Mouse (Mus musculus) embryonic facial prominence, embryonic 14.5 days (tissue): Measurements from ENCODE around the gene Foxf2. TPM values are rescaled to one million over a fixed set of nuclear protein-coding genes. Genes with fewer than 3 reads are reported as not detected.

ENCODE experiments used
- ATAC-seq: fragments of 200-750 bp; cut with Nextera tagmentation; 2 replicates; pipeline ENCODE4 v1.8.0; 2017; ENCODE audit warnings: low read depth, moderate number of reproducible peaks, moderate TSS enrichment
- DNase-seq: peaks from one replicate; pipeline ENCODE4 v3.0.0-alpha.2; 2015; ENCODE audit warnings: low spot score
- H3K27ac ChIP-seq: fragments of 300-500 bp; sonication (generic); replicated peaks from 2 replicates; pipeline ENCODE4 v1.5.1; 2014; ENCODE audit warnings: low read depth, mild to moderate bottlenecking, low read length, moderate library complexity
- H3K27me3 ChIP-seq: fragments of 300-500 bp; sonication (generic); replicated peaks from 2 replicates; pipeline ENCODE4 v1.6.1; 2014; ENCODE audit warnings: low read length; ENCODE audit not compliant: control insufficient read depth, insufficient read depth
- H3K36me3 ChIP-seq: fragments of 300-500 bp; sonication (generic); 2 replicates; pipeline ENCODE4 v1.6.1; 2014; ENCODE audit warnings: low read length, mixed read lengths; ENCODE audit not compliant: control insufficient read depth, insufficient read depth
- H3K4me1 ChIP-seq: fragments of 300-500 bp; sonication (generic); 2 replicates; pipeline ENCODE4 v1.6.1; 2014; ENCODE audit warnings: antibody characterized with exemption, low read length; ENCODE audit not compliant: control insufficient read depth, insufficient read depth
- H3K4me2 ChIP-seq: fragments of 300-500 bp; sonication (generic); 2 replicates; pipeline ENCODE4 v1.6.1; 2014; ENCODE audit warnings: low read depth, mild to moderate bottlenecking, low read length, moderate library complexity, mixed read lengths
- H3K4me3 ChIP-seq: fragments of 300-500 bp; sonication (generic); 2 replicates; pipeline ENCODE4 v1.5.1; 2014; ENCODE audit warnings: low read depth, mild to moderate bottlenecking, low read length
- H3K9ac ChIP-seq: fragments of 300-500 bp; sonication (generic); 2 replicates; pipeline ENCODE4 v1.6.1; 2014; ENCODE audit warnings: low read depth, mild to moderate bottlenecking, low read length, moderate library complexity, mixed read lengths
- H3K9me3 ChIP-seq: fragments of 300-500 bp; sonication (generic); 2 replicates; pipeline ENCODE4 v1.6.1; 2016; ENCODE audit warnings: low read length; ENCODE audit not compliant: control insufficient read depth
- WGBS: fragments of 180-500 bp; shearing (Covaris S2); extraction: QIAGEN DNeasy Blood & Tissue Kit; methylation state at CpG from one replicate; pipeline ENCODE4 v1.1.7; 2014; 5-methylcytosine and 5-hydroxymethylcytosine counted together
- polyA plus RNA-seq: library from polyadenylated mRNA; unstranded; fragments of >200 nt; fragmentation: Nextera tagmentation; extraction: Ambion mirVana; gene quantifications from 2 replicates; pipeline ENCODE4 v1.2.1, GENCODE M21; 2014

Foxf2 gene
- polyA plus RNA-seq, 1 experiment from 2014 or later: 5.1 TPM

DNA sequence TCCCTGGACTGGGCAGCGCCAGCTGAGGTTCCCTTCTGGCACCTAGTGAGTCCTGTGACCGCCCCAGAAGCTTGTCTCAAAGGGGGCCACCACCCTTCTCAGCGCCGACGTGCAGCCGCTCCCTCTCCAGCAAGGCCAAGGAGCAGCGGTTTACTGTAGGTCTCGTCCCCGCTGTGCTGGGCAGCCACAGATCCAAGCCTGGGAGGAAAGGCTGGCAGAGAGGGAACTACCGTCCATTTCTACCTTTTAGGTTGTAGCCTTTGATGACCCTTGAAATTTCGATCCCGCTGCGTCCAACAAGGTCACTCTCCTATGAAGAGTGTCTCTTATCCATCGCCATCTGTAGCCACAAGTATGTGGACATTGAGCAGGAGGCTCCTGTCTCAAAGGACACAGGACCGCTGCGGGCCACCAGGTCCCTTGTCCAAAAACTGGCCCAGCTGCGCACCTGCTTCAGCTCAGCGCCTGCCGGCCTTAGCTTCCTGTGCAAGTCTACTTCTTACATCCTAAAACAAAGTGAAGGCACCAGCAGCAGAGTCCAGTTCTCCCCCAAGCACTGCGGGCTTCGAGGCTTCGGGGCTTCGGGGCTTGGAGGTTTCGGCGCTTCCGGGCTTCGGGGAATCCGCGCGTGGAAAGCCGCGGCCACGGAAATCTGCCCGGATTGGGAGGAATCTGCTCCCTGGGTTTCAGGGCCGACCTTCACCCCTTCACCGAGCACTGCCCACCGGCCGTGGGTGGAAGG, 10.7 kb upstream of the Foxf2 start:
- Histone ChIP-seq H3K9me3 (no peaks in the 10 kb centered on the region), H3K27me3 (peaks cover 95% of the 10 kb centered on the region), H3K4me3 (no peak overlapping the region), H3K4me1 (no peaks in the 10 kb centered on the region), H3K4me2 (no peak overlapping the region), H3K27ac (no peak overlapping the region), H3K9ac (no peak overlapping the region), H3K36me3 (no peaks in the 10 kb centered on the region)
- DNase-seq (no peak), ATAC-seq (no peak)
- WGBS: 4% methylated on average over 38 of the region's 38 CpGs

GRCm38 (mm10) chr13:31615561-31616165, 10.0 kb upstream of the Foxf2 start:
- DNase-seq (no peak), ATAC-seq (no peak)
- H3K9ac ChIP-seq: no peak overlapping the region
- H3K4me1 ChIP-seq: no peaks in the 10 kb centered on the region; the same call in 1 of the 2 replicates
- no peaks in the 10 kb centered on the region for H3K9me3 ChIP-seq
- WGBS: 4% methylated on average over 17 of the region's 17 CpGs
- H3K4me3 ChIP-seq: no peak overlapping the region
- H3K36me3 ChIP-seq: no peaks in the 10 kb centered on the region
- H3K4me2 ChIP-seq: no peak overlapping the region
- peaks cover 96% of the 10 kb centered on the region for H3K27me3 ChIP-seq
- H3K27ac ChIP-seq: no peak overlapping the region

DNA sequence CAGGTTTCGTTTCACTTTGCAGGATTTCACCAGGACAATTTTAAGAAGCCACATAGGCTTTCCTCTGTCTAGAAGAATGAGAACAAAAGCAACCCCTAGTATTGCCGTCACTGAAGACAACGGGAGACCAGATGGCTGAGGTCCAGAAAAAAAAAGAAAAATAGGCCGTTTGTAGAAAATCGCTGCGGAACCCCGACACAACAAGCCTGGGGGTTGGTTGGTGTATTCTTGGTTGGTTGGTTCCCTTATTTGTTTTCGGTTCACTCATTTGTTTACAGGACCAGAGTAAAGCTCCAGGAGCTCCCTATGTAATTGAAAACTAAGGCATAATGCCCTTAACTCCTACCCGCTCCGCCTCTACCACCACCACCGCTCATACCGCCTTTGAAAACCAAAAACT, 7.6 kb upstream of the Foxf2 start:
- WGBS: under 1% methylated on average over 12 of the region's 12 CpGs
- H3K27me3 ChIP-seq: peaks cover 99% of the 10 kb centered on the region
- H3K36me3 ChIP-seq: no peaks in the 10 kb centered on the region
- DNase-seq (no peak), ATAC-seq (0 out of 2 replicates have a peak, but pooled peaks have one; percentile 6)
- peak overlapping the region; percentile 65 for H3K4me2 ChIP-seq
- no peaks in the 10 kb centered on the region; the same call in 1 of the 2 replicates for H3K4me1 ChIP-seq
- no peaks in the 10 kb centered on the region for H3K9me3 ChIP-seq
- H3K4me3 ChIP-seq: peak overlapping the region; percentile 36
- H3K9ac ChIP-seq: no peak overlapping the region
- no peak overlapping the region for H3K27ac ChIP-seq

- Histone ChIP-seq H3K36me3 (no peaks in the 10 kb centered on the region), H3K9me3 (no peaks in the 10 kb centered on the region), H3K4me2 (peak overlapping the region; percentile 65), H3K4me3 (peak overlapping the region; percentile 36), H3K4me1 (no peaks in the 10 kb centered on the region; the same call in 1 of the 2 replicates), H3K27me3 (peaks cover 99% of the 10 kb centered on the region), H3K27ac (no peak overlapping the region), H3K9ac (no peak overlapping the region)
- ATAC-seq (peak; percentile 72; the same call in 1 of the 2 replicates), DNase-seq (peak; percentile 83)
- WGBS: 0% methylated on average over 14 of the region's 14 CpGs
These were observed 7.2 kb upstream of the Foxf2 start for GRCm38 (mm10) chr13:31618416-31618815.

GRCm38 (mm10) chr13:31618919-31619655, 6.5 kb upstream of the Foxf2 start:
- Histone ChIP-seq H3K27ac (peak overlapping the region; percentile 48; the same call in 1 of the 2 replicates), H3K4me3 (peak overlapping the region; percentile 36), H3K27me3 (peaks cover 99% of the 10 kb centered on the region), H3K9ac (0 out of 2 replicates have a peak overlapping the region, but pooled peaks have one; percentile 46), H3K36me3 (no peaks in the 10 kb centered on the region), H3K4me1 (no peaks in the 10 kb centered on the region; the same call in 1 of the 2 replicates), H3K9me3 (no peaks in the 10 kb centered on the region), H3K4me2 (peak overlapping the region; percentile 65)
- ATAC-seq (no peak), DNase-seq (no peak)
- 3% methylated on average over 18 of the region's 18 CpGs for WGBS

DNA sequence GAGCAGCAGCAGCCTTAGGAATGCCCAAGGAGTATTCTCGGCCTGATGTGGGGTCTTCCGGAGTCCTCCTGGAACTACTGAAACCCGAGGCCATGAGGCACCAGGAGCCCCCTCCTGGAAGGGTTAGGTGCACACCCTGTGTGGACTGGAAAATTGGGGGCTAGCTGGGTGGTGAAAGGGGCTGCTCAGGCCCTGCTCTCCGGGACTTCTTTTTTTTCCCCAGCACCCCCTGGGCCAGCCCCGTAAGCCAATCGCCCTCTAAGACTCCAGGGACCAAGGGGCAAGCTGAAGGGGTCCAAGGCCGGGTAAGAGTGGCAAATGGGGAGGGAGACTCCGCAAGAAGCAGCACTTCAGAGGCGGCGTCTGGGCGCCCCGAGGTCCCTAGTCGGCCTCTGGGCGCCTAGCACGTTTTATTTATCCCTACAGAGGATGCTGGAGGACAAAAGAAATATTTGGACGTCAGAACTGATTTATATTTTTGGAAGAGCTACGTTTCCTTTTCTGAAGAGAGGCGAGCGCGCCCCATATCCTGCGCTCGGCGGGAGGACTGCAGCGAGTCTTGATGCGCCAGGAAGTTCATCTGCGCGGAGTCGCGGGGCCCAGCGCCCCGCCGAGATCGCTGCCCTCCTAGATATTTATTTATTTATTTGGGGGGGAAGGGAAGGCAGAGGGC, 5.7 kb upstream of the Foxf2 start:
- Histone ChIP-seq H3K27ac (no peak overlapping the region; the same call in 1 of the 2 replicates), H3K4me3 (peak overlapping the region; percentile 29), H3K9me3 (no peaks in the 10 kb centered on the region), H3K4me2 (peak overlapping the region; percentile 65), H3K27me3 (peaks cover 99% of the 10 kb centered on the region), H3K36me3 (no peaks in the 10 kb centered on the region), H3K4me1 (no peaks in the 10 kb centered on the region; the same call in 1 of the 2 replicates), H3K9ac (peak overlapping the region; percentile 46)
- DNase-seq (no peak), ATAC-seq (no peak)
- WGBS: 3% methylated on average over 27 of the region's 33 CpGs

GRCm38 (mm10) chr13:31620499-31620847, 5.1 kb upstream of the Foxf2 start:
- Histone ChIP-seq H3K27ac (no peak overlapping the region), H3K4me2 (peak overlapping the region; percentile 65), H3K4me1 (no peaks in the 10 kb centered on the region; the same call in 1 of the 2 replicates), H3K36me3 (no peaks in the 10 kb centered on the region), H3K9me3 (no peaks in the 10 kb centered on the region), H3K27me3 (peaks cover 99% of the 10 kb centered on the region), H3K4me3 (peak overlapping the region; percentile 29), H3K9ac (peak overlapping the region; percentile 46)
- WGBS: 4% methylated on average over 10 of the region's 10 CpGs
- DNase-seq (no peak), ATAC-seq (no peak)

DNA sequence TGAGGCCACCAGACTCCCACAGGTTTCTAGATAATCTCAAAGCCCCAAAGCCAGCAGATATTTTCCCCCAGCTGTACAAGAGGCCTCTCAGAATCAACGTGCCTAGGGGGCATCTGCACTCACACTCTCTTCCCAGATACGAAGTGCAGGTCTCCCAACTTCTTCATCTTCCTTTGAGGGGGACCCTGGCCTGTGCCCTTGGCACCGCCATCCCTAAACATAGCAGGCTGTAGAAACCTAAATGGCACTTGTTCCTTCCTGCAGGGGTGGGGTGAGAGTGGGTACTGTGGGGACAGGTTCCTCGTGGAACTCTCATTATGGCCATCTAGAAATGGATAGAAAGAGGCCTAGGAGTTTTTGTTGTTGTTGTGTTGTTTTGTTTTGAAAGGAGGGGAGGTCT, 4.7 kb upstream of the Foxf2 start:
- Histone ChIP-seq H3K27ac (no peak overlapping the region), H3K27me3 (peaks cover 99% of the 10 kb centered on the region), H3K9ac (no peak overlapping the region; the same call in 1 of the 2 replicates), H3K4me2 (0 out of 2 replicates have a peak overlapping the region, but pooled peaks have one; percentile 65), H3K4me1 (peaks cover 4% of the 10 kb centered on the region; the same call in 1 of the 2 replicates), H3K36me3 (no peaks in the 10 kb centered on the region), H3K9me3 (no peaks in the 10 kb centered on the region), H3K4me3 (no peak overlapping the region)
- 23% methylated on average over 4 of the region's 4 CpGs for WGBS
- no peak for DNase-seq
- ATAC-seq: no peak
